Mouse (Mus musculus): ENCODE measurements around the gene Nudt3. TPM values are rescaled to one million over a fixed set of nuclear protein-coding genes. Genes with fewer than 3 reads are reported as not detected.

The Nudt3 gene
- total RNA-seq, 4 experiments from 2014 or later: 349 to 367 (median 360) TPM

DNA sequence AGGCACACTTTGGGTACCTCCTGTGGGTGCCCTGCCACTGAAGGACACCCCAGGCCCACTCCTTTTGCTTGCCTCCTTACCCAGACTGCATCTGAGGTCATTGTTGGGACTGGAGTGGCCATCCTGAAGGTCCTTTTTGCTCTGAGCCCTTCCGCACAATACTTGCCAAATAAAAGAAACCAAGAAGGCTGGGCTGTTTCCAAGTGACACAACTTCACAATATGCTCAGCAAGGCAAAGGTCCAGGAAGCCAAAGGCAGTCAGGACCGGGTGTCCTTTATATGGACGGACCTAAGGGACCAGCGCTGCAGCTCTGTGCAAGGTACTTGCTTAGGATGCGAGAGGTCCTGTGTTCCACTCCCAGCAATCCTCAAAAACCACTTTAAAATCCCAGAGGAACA lies 55.1 kb downstream of the Nudt3 start:
- no peak for DNase-seq (ENCODE audit: low spot score)

DNA sequence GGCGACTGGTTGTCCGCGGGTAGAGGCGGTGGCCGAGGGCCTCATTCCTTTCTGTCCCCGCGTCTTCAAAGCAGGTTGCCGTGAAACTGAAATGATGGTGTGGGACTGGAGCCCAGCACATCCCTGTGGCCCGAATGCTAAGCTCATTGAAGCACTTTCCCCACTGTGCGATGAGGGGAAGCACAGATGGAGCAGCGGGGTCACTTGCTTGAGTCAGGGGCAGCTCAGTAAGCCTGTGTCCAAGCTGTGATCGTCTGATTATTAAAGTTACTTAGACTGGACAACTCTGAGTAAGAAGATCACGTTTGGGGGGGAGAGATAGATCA lies 57.4 kb downstream of the Nudt3 start:
- DNase-seq (ENCODE audit: low spot score): no peak

DNA sequence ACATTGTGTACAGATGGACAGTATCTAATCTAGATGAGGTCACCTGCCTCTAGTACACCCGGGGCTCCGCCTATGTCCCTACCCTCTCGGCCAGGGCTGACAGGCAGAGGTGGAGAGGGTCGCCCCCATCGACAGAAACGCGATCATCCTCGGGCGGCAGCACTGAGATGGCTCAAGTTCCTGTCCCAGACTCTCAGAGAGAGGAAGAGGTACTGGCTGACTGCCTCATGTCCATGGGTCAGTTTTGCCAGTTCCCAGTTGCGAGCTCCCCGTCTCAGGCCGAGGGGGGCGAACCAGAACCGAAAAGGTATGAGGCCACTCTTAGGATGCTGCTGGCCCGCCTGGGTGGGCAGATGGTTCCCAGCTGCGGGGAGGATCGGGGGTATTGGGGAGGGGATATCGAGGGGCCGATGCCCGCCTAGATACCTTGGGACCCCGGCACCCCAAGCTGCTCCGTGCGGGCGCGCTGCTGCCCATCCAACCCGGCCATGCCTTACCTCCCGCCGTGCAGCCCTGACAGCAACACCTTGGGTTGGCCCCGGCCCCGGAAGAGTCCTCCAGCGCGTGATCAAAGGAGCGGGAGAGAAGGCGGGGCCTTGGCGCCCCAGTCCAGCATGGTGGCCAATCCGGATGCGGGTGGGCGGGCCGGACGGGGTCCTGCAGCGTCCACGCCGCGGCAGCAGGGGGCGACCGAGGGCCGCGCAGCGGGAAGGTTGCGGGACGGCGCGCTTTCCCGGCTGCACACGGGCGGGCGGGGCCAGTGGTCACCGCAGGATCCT lies 57.9 kb downstream of the Nudt3 start, which contains the start of gene AI413582:
Gene AI413582, minus strand, starts transcription at position 594 of the 779 bp plus-strand sequence.
- DNase-seq (ENCODE audit: low spot score): peak; percentile 95

DNA sequence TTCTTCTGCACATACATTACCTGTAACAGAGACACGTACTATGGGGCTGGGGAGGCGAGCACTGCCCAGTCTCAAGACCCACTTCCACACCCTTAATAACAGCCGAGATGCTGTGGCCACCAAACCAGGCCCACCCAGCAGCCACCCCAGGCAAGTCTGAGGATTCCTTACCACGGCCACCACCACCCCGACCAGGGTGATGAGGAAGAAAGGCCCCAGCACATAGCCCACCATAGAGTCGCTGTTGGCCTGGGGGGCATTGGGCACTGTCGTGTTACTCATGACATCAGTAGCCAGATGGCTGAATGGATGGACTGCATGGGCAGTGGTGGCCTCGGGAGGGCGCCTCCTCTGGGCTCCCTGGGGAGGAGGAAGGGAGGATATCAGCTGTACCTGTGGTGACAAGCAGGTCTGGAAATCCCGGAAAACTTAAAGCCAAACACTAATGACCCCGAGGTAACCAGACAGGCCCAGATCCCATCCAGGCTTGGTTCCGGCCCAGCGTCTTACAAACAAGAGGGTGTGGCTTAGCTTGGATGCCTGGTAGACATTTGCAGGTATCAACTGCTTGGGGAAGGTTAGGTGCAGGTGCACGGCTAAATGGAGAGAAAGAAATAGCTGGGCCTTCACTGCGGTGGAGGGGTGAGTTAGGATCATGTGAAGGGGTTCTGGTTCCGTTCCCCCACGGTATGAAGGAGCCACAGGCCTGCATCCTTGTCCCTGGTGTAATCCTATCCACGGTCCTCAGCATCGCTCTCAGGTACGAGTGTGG lies 58.7 kb downstream of the Nudt3 start:
- no peak for DNase-seq (ENCODE audit: low spot score)

DNA sequence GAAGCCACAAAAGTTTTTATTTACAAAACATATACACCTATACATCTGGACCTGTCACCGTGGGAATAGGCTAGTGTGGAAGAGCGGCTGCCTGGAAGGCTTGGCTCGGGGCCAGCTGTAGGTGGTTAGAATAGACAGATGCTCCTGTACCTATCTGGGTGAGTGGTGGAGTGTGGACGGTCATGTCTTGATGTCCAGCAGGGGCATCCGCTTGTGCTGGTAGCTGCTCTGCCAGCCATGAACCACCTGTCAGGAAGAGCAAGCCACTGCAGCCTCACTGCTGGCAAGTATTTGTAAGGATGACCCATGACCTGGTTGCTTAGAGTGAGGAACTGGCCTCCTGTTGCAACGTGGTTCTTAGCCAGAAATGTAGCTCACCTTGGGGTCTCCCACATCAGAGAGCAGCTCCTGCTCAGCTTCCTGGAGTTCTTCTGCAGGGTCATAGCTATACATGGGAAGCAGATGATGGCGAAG lies 59.5 kb downstream of the Nudt3 start:
- no peak for DNase-seq (ENCODE audit: low spot score)

DNA sequence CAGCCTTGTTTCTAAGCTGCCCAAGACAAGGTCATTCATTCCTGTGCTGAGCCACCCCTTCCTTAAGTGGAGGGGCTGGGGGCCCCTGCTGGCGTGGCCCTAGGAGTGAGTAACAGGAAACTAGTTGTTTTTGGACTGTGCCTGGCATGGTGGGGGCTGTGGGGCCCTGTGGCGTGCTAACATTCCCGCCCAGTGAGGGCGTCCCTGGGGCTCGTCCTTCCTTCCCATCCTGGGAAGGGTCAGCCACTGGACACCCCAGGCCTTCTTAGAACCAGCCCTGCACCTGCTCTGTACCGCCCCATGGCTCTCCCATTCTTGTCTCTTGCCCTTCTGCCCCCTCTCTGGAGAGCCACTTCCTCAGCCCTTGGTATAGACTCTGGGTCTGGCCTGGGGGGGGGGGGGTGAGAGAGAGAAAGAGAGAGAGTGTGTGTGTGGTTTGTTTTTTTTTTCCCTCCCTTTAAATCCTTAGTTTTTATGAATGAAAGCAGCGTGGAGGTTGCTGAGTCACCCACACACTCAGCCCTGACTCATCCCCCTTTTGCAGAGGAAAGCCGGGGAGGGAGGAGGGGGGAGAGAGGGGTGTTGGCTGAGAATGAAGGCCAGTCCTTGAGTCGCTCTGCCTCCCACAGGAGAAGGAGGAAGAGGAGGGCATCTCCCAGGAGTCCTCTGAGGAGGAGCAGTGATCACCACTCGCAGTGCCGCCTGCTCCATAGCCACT lies 61.3 kb downstream of the Nudt3 start:
- DNase-seq (ENCODE audit: low spot score): no peak

DNA sequence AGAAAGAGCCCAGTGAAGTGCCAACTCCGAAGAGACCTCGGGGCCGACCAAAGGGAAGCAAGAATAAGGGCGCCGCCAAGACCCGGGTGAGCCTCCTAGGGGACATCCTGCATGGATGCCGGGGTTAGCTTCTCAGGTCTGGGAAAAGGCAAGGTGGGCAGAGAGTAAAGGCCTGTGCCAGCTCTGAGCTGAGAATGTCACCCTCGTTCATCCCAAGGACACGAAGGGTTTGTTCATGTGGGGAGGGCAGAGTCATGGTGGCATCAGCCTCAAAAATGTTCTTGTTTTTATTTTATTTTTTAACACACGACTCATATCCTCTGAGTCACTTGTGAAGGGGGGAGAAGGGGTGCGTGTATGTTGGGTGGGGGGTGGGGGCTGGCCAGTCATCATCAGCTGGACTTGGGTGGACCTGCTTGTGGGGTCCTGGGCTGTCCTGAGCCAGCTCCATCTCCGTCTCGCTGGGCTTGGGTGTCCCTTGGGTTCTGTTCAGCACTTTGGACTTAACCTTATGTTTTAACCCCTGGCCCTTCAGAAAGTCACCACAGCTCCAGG lies 62.3 kb downstream of the Nudt3 start:
- DNase-seq (ENCODE audit: low spot score): no peak

DNA sequence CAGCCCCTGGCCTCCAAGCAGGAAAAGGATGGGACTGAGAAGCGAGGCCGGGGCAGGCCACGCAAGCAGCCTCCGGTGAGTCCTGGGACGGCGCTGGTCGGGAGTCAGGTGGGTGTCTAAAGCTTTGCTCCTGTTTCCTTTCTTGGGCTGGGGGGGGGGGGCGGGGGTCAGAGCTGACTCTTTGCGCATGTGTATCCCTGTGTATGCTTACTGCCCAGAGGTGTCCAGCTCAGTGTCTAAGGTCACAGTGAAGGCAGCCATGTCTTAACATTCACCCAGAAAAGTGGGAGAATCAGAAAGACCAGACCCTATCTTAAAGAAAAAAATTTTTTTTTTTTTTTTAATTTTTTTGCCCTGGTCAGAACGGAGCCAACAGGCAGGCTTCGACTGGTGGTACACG lies 63.7 kb downstream of the Nudt3 start:
- no peak for DNase-seq (ENCODE audit: low spot score)

DNA sequence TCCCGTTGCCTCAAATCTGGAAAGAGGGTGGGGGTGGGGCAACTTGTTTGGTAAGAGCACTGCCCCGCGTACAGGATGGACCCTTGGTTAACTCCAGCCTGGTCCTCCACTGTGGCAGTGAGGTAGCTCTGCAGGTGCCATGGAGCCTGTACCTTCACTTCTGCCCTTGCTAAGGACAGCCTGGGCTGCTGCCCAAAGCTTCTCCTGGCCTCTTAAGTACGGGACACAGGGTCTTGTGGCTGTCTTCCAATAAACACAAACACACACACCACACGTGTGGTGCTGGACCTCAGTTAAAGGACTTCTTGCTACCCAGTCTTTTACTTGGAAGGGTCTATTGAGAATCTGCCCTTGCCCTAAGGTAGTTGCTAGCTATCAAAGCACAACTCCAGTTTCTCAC lies 64.5 kb downstream of the Nudt3 start:
- DNase-seq (ENCODE audit: low spot score): no peak

DNA sequence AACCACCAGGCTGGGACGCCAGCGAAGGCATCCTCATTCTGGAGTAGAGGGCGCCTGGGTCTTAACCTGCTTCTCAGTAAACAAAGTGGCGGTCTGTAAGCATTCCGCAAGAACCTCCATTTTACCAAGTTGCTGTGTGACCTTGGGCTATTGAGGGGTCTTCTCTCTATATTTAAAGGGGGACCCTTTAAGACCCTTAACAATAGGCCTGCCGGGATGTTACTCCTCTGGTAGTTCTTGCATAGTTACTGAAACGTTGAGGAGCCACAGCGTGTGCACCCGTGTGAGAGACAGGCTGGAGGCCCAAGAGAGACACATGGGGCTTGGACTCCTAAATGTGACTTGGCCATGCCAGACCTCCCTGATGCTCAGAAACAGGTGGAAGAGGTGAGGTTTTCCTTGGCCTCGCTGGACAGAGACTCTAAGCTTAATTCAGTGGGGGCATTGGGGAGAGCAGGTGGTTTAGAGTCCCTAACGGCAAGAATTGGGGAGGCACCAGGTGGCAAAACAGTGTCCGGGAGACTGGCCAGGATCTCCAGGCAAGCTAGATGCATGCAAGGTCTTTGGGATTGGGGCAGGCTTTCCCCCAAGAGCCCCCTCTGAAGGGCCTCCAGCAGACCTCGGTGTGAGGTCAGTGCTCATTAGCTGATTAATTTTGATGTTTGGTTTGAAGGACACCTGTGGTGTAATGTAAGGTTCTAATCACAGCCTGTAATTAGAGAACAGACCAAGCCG lies 65.2 kb downstream of the Nudt3 start:
- no peak for DNase-seq (ENCODE audit: low spot score)

DNA sequence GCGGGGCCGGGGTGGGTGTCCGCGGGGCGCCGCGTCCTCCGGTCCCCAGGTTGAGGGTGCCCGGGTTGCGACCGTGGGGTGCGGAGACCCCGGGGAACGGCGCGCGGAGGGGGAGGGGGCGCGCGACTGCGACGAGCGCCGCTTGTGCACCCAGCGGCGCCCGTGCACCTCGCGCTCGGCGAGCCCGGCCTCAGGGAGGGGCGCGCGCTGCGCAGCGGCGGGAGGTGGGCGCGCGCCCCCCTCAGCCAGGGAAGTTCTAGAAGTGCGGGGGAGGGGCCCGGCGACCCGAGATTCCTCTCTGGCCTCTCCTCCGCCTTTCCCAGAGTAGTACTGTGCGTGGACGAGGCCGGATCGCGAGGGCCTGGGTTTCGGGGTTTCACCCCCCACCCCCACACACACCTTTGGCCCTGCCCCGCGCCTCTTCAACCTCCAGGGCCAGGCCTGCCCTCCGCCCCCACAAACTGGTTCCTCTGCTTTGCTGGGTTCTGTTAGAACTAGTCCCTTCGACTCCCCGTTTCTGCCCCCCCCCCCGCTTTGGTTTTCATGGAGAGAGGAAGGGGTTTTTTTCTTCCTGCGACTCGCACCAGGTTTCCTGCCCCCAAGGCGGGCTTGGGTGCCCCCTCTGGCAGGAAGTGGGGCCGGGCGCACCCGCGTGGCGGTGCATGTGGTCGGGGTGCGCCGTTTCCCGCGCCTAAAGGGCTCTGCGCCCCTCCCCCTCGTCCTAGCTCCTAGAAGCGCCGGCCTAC lies 65.9 kb downstream of the Nudt3 start:
- no peak for DNase-seq (ENCODE audit: low spot score)

DNA sequence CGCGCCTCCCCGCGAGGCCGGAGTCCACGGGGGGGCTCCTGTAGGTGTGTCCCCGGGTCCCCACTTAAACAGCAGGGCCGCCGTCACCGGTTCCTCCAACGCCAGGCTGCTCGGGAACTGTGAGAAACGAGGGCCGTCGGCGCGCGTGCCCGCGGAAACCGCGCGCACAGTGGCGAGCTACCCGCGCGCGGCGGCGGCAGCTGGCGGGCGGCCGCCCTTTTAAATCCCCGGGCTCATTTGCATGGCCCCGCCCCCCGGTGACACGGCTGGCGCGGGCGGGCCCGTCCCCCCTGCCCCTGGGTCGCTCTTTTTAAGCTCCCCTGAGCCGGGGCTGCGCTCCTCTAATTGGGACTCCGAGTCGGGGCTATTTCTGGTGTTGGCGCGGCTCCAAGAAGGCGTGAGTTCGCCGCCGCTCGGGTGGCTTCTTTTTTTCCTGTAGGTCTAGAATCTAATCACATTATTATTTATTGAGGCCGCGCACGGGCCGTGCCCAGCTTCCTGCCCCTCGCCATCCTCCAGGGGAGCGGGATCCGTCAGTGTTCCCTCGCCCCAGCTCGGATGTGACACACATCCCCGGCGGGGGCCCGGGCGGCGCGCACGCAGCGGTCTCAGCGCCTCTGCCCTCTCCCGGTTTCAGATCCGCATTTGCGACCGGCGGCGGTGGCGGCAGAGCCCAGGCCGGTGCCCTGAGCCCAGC lies 66.8 kb downstream of the Nudt3 start, which contains the start of gene Hmga1:
Gene Hmga1, plus strand, starts transcription at position 183 of the 697 bp plus-strand sequence.
- DNase-seq (ENCODE audit: low spot score): peak; percentile 73

DNA sequence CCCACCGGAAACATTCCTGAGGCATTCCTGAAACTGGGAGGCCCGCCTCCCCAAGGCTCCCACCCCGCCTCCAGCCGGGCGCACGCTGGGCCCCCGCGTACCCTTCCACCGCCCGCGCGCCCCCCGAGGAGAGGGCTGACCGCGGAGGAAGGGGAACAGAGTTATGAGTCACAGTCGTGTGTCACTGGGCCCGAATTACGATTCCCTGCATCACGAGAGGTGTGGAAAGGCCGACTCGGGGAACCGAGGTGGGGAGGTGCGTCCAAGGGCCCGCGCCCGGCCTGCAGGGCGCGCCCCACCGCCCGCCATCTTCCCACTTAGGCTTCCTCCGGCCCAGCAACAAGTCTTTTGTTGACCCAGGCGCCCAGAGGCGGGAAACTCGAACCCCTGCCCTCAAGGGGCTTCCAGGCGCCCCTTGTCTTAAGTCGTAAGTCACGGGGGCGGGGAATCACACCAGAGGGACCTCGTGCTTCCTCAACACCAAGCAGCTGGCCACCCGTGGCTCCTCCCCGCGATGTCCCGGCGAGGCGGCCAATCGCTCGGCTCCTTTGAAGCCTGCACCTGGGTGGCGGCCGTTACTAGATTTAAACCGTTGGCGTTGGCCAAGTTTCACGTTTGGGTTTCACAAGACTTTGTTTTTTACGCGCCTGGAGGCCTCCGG lies 67.7 kb downstream of the Nudt3 start:
- DNase-seq (ENCODE audit: low spot score): no peak

DNA sequence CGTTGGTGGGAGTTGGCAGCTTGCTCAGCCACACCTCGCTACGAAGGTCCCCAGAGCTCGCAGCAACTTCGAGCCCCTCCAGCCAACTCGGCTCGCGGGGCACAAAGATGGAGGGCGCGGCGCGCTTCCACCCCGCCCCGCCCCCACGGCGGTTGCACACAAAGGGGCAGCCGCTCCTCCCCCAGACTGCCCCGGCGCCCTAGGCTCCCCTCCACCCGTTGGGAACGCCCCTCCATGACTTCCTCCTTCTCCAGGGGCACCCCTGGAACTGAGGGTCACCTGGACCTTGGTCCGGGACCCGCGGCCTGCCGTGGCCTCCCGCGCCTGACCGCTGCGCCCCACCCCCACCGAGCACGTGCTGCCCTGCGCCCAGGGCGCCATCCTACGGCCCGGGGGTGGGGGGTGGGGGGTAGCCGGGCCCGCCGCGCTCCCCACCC lies 68.2 kb downstream of the Nudt3 start:
- no peak for DNase-seq (ENCODE audit: low spot score)

DNA sequence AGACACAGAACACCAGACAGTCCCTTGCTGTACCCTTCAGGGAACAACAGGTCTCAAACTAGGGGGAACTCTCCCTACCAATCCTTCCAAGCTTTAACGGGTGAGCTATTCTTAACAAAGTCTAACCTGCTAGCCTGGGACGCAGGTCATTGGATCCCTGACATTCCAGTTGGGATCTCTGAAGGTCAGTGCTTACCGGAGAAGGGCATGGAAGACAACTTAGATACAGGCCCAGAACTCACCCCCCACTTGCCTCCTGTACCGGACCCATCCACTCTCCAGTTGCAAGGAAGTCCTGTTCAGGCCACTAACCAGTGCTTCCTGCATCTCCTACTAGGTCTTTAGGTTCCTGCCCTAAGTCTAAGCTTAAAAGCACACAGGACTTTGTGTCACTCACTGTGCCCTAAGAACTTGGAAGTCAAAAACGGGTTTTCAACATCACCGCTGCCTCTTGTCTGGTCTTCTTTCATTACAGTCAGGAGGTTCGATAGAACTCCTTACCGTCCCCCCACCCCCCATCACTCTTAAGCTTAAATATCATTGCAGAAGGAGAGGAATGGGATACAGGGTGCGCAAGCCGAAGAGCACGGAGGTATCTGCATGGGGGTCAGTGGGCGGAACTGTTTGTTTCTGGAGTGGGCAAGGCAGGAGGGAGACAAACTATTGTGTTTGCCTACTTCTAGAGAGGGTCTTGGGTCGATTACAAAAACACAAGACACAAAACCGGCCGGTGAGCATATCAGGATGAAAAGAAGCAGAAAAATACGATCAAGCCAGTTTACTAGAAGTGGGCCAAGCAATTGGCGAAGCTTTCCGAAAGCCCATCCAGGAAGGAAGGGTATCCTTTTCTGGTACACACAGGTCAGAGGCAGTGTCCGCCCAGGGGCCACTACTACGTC lies 69.0 kb downstream of the Nudt3 start:
- DNase-seq (ENCODE audit: low spot score): no peak

DNA sequence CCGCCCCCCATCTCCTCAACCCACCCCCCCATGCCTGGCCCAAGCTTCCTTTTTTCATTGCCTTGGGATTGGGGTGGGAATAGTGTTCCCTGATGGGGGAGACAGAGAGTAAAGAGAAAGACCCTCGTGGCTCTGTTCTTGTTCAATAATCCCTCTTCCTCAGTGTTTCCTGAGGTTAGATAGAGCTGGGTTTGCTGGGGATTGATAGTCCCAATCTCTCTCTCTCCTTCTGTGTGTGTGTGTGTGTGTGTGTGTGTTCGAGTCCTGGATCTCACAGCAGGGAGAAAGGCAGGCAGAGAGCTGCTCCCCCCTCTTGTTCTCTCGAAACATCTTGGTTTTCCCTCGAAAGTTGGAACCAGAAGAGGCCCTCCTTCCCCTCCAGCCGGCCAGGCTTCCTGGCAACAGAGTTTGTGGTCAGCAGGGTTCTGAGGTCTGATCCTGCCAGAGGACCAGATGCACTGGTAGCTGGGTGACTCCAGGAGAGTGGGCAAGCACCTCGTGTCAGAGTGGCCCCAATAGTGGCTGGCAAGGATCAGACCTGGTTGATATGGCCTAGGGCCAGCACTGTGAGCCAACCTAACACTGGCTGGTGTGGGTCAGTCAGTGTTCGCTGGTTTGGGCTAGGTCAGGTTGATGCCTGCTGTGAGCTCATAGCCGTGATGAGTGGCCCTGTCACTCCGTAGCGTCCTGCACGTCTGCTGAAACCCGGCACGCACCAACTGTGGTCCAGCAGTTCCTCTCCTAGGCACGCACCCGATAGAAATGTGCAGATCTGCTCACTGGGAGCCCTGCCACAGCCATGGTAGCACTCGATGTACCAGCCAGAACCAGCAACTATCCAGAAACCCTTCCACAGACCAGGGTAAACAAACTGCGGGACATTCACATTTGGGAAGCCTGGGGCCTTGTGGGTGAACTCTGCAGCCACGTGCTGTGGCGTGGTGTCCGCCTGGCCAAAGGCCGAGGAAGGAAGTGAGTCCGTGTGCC lies 70.8 kb downstream of the Nudt3 start:
- DNase-seq (ENCODE audit: low spot score): no peak

DNA sequence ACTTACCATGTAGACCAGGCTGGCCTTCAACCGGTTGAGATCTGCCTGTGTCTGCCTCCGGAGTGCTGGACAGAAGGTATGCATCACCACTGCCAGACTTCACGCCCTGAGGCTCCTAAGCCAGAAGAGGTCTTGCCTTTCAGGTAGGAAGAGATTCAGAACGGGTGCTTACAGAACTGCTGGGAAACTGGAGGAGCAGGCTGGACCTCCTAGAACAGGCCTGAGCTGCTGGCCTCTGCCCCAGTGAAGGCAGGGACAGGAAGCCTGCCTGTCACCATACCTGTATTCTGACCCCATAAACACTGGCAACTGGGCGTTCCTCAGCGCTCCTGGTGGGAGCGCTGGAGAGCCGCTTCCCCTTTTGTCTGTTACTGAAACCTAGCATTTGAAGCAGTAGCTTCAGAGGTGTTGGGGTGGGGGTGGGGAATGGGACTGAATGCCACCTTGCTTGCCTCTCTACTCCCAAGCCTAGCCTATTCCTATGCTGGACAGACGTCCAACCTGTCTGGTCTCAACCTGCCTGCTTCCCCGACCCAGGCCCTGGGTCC lies 71.8 kb downstream of the Nudt3 start:
- DNase-seq (ENCODE audit: low spot score): no peak
